Mouse (Mus musculus) liver, postnatal 0 days (tissue): ENCODE measurements around the gene Orm1.

Experiments
- CTCF ChIP-seq: sonication (generic); IDR thresholded peaks from 2 replicates; pipeline ENCODE4 v1.5.1; 2016; ENCODE audit warnings: antibody characterized with exemption, low read depth
- EP300 ChIP-seq: IDR thresholded peaks from 2 replicates; pipeline ENCODE4 v1.6.1; 2016; ENCODE audit warnings: antibody characterized with exemption, low read depth, mild to moderate bottlenecking

DNA sequence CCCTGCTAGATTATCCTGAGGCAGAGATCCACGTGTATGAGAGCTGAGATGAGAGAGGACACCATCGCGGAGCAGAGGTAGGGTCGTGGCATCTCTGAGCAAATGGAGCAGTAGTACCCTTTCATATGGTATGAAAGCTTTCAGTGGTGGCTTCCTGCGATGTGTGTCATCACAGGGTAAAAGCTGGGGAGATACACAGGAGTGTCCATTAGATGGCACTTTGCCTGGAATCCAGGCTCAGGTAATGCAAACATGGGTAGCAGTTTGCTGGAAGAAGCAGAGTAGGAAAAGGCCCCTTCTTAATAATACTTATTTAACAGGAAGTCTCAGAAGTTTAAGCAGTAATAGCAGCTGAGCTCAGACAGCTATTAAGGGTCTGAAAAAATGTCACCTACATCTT lies 30.3 kb upstream of the Orm1 start:
- TF ChIP-seq CTCF, result no peak
- TF ChIP-seq EP300, result no peak
